Mouse (Mus musculus) cerebellum, adult 18-20 months (tissue): ENCODE measurements around the gene Olfr1337.

Experiments used
- DNase-seq, 2 experiments: peaks; one replicate each; pipeline ENCODE4 v3.0.0; 2021

Olfr1337 gene

GRCm38 (mm10) chr4:118782486-118782885 lies at the start of gene Olfr1337:
Olfr1337 (minus strand) TSS chr4:118782586.
- DNase-seq: no peak

- peak; percentile 3 to 5 for DNase-seq
Observed at GRCm38 (mm10) chr4:118818921-118819320, 36.5 kb upstream of the Olfr1337 start.

GRCm38 (mm10) chr4:118809844-118810243 lies 27.5 kb upstream of the Olfr1337 start, which contains the start of gene Olfr1335:
Olfr1335 (minus strand) TSS chr4:118809944.
- no peak for DNase-seq

- peak in 1 of 2 experiments; percentile 4 for DNase-seq
Observed at GRCm38 (mm10) chr4:118792796-118793195, 10.4 kb upstream of the Olfr1337 start.

GRCm38 (mm10) chr4:118758637-118759036 lies 23.7 kb downstream of the Olfr1337 start, which contains the start of gene Olfr1338:
Olfr1338 (minus strand) TSS chr4:118758737.
- DNase-seq: no peak

- no peak for DNase-seq
Observed at GRCm38 (mm10) chr4:118741881-118742280, 40.5 kb downstream of the Olfr1337 start.

- no peak for DNase-seq
Observed at GRCm38 (mm10) chr4:118740988-118741698, 41.2 kb downstream of the Olfr1337 start.

GRCm38 (mm10) chr4:118739574-118739973 lies 42.8 kb downstream of the Olfr1337 start:
- no peak for DNase-seq

GRCm38 (mm10) chr4:118731875-118732274 lies 50.5 kb downstream of the Olfr1337 start, which contains the start of gene Olfr1339:
Olfr1339 (plus strand) TSS chr4:118732175.
- no peak for DNase-seq
